Mouse (Mus musculus) bone marrow macrophage, adult 2 months (primary cell): ENCODE results near the gene Gm29609. TPM values are rescaled to one million over a fixed set of nuclear protein-coding genes. Genes with fewer than 3 reads are reported as not detected.

Experiments used
- H3K27ac ChIP-seq: 2 replicates; pipeline ENCODE4 v1.5.1; 2012; ENCODE audit warnings: low read depth, low read length; ENCODE audit not compliant: insufficient read depth
- H3K4me1 ChIP-seq: 2 replicates; pipeline ENCODE4 v1.6.1; 2012; ENCODE audit warnings: low read length; ENCODE audit not compliant: control insufficient read depth, insufficient read depth
- H3K4me3 ChIP-seq: 2 replicates; pipeline ENCODE4 v1.5.1; 2012; ENCODE audit warnings: mild to moderate bottlenecking, low read length, moderate library complexity; ENCODE audit not compliant: insufficient read depth
- CTCF ChIP-seq: IDR thresholded peaks from 2 replicates; pipeline ENCODE4 v1.5.1; 2012; ENCODE audit warnings: low read depth, mild to moderate bottlenecking, low read length, moderate library complexity
- POLR2A ChIP-seq: IDR thresholded peaks from 2 replicates; pipeline ENCODE4 v1.6.1; 2012; ENCODE audit warnings: mild to moderate bottlenecking, low read depth, low read length, borderline replicate concordance
- polyA plus RNA-seq: library from polyadenylated mRNA; stranded (reverse); fragments of >200 nt; gene quantifications from 2 replicates; pipeline ENCODE4 v1.2.4, GENCODE M21; 2012; ENCODE audit not compliant: missing spikeins, insufficient read depth, insufficient read length

Gm29609 gene
- polyA plus RNA-seq, 1 experiment: 2.7 TPM

DNA sequence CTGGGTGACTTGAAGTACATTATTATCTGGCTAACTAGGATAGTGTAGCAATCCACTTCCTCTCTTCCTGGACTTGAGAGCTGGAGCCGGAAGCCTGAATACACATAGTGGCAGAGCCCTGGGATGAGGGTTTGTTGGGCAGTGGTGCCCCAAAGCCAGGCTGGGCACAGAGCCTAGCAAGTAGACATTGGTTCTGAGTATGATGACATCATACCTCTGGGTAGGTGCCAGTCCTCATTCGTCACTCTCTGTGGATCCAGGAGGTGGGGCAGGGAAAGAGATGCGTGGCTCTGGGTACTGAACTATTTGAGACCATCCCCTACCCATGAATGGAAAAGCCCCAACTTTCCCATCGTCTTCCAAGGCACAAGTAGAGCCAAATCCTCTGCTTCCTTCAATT lies 29.9 kb downstream of the Gm29609 start:
- H3K4me1 ChIP-seq: peaks cover 5% of the 10 kb centered on the region
- H3K4me3 ChIP-seq: no peak overlapping the region
- TF ChIP-seq POLR2A: no peak
- no peak for TF ChIP-seq CTCF

GRCm38 (mm10) chr5:31138968-31139425 lies 40.7 kb downstream of the Gm29609 start:
- TF ChIP-seq POLR2A: no peak
- no peak for TF ChIP-seq CTCF
- no peaks in the 10 kb centered on the region for H3K4me1 ChIP-seq
- no peak overlapping the region for H3K4me3 ChIP-seq
- H3K27ac ChIP-seq: no peak overlapping the region

More for the DNA sequence above, 29.9 kb downstream of the Gm29609 start:
- H3K27ac ChIP-seq: no peak overlapping the region

DNA sequence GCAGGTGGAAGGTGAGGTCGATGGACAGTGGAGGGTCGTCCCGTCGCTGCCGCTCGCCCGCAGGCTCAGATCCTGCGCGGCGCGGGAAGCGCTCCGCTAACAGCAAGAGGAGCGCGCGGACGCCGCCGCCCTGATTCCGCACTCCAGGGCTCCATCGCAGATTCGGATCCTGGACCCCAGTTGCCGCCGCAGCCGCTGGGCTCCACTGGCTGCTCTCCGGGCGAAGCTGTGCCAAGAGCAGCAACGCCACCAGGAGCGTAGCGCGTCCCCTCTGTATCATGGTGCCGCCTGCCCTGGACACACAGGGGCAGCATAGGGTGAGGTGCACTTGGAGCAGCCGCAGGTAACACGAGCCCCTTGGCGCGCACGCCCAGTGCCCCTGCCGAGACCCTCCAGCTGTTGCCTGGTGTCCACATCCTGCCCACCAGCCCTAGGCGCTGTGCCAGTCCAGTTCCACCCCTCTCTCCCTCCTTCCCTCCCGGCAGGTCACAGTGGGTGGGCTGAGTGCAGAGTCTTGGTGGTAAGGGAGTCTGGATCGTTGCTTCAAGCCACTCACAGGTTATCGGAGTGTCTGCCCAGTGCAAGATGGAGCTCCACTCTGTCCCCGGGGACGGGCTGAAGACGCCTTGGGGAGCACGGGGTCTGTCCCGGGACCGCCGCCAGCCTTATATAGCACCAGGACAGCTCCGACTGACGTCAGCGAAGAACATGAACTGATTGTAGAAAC lies 41.3 kb downstream of the Gm29609 start, which contains the start of gene Ucn:
Gene Ucn (minus strand): TSS at position 589 of the 727 bp plus-strand sequence.
- H3K4me3 ChIP-seq: no peak within 1 kb of the TSS
- TF ChIP-seq POLR2A: no peak
- no peak for TF ChIP-seq CTCF

GRCm38 (mm10) chr5:31137658-31138057 lies 42.1 kb downstream of the Gm29609 start:
- no peak overlapping the region for H3K4me3 ChIP-seq
- no peak overlapping the region for H3K27ac ChIP-seq
- H3K4me1 ChIP-seq: no peaks in the 10 kb centered on the region
- TF ChIP-seq POLR2A (no peak), CTCF (no peak)

More for the DNA sequence above, 41.3 kb downstream of the Gm29609 start, which contains the start of gene Ucn:
- no peaks in the 10 kb centered on the region for H3K4me1 ChIP-seq
- H3K27ac ChIP-seq: no peak within 1 kb of the TSS

- TF ChIP-seq CTCF (no peak), POLR2A (no peak)
- Histone ChIP-seq H3K4me3 (no peak overlapping the region), H3K27ac (no peak overlapping the region), H3K4me1 (no peaks in the 10 kb centered on the region)
Observed at GRCm38 (mm10) chr5:31136730-31137424, 42.8 kb downstream of the Gm29609 start.

GRCm38 (mm10) chr5:31126050-31126449 lies 53.7 kb downstream of the Gm29609 start:
- H3K4me1 ChIP-seq: peaks cover 4% of the 10 kb centered on the region

DNA sequence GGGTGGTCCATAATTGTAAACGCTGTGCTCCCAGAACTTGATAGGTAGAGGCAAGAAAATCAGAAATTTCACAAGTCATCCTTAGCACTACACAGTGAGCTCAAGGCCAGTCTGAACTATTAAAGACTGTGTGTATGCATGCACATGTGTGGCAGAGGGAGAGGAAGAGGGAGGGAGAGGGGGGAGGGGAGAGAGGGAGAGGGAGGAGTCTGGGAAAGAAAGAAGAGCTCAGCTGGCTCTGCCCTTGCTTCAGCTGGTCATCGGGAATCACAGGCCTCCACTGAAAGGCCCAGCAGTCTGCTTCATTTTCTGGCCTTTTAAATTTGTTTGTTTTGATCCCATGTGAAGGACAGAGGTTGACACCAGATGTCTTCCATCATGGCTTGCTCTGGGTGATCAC lies 56.2 kb downstream of the Gm29609 start:
- no peak overlapping the region for H3K4me3 ChIP-seq
- no peak overlapping the region for H3K27ac ChIP-seq
- TF ChIP-seq CTCF: no peak
- no peak for TF ChIP-seq POLR2A
- peaks cover 7% of the 10 kb centered on the region for H3K4me1 ChIP-seq

More at GRCm38 (mm10) chr5:31126050-31126449, 53.7 kb downstream of the Gm29609 start:
- Histone ChIP-seq H3K27ac (no peak overlapping the region), H3K4me3 (no peak overlapping the region)
- TF ChIP-seq CTCF (no peak), POLR2A (no peak)

GRCm38 (mm10) chr5:31121111-31121510 lies 58.6 kb downstream of the Gm29609 start:
- H3K27ac ChIP-seq: no peak overlapping the region
- no peak overlapping the region for H3K4me3 ChIP-seq
- peaks cover 7% of the 10 kb centered on the region for H3K4me1 ChIP-seq
- TF ChIP-seq POLR2A (no peak), CTCF (no peak)

- no peak for TF ChIP-seq POLR2A
- no peak for TF ChIP-seq CTCF
- Histone ChIP-seq H3K4me3 (no peak overlapping the region), H3K4me1 (peaks cover 7% of the 10 kb centered on the region), H3K27ac (no peak overlapping the region)
Observed at GRCm38 (mm10) chr5:31116912-31117311, 62.8 kb downstream of the Gm29609 start.

DNA sequence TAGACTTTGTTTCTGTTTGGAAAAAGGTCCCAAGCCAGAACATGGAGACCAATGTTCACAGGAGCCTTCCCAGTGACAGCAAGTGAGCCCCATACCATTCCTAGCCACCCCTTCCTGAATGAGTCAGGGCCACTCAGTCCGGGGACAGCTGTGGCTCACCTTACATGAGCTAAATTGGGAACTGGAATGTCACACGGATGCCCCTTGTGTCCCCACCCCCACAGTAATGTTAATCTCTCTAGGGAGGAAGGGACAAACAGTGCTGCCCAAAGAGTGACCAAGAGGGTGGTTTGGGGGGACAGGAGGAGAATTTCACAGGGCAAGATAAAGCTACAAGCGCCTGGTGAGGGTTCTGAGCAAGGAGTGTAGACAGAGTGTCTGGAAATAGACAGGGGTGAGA lies 63.4 kb downstream of the Gm29609 start, which contains the start of gene Trim54:
Gene Trim54 (plus strand): TSS at position 359 of the 400 bp plus-strand sequence.
- Histone ChIP-seq H3K27ac (no peak within 1 kb of the TSS), H3K4me3 (no peak within 1 kb of the TSS), H3K4me1 (peaks cover 4% of the 10 kb centered on the region)
- TF ChIP-seq POLR2A (no peak), CTCF (no peak)
